Mouse (Mus musculus) liver, postnatal 0 days (tissue): ENCODE results near the gene Gabbr2.

Source experiments
- CTCF ChIP-seq: sonication (generic); IDR thresholded peaks from 2 replicates; pipeline ENCODE4 v1.5.1; 2016; ENCODE audit warnings: antibody characterized with exemption, low read depth
- EP300 ChIP-seq: IDR thresholded peaks from 2 replicates; pipeline ENCODE4 v1.6.1; 2016; ENCODE audit warnings: antibody characterized with exemption, low read depth, mild to moderate bottlenecking

DNA sequence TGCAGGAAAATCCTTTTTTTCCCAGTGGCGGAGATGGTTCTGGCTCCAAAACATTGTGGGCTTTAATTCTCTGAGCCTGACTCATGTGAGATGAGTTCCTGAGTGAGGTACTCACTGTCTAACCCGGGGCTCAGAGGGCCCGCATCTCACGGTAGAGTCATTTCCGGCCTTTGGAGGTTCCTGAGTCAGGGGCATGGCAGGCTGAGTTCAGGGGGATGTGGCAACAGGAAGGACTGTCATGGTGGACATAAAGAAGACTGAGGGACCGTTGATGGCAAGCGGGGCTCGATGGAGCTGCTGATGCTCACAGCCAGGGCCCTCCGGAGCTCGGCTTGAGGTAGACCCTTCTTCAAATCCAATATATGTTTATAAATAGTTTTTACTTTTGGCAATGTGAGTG, 288.5 kb downstream of the Gabbr2 start:
- no peak for TF ChIP-seq CTCF
- no peak for TF ChIP-seq EP300
